Mouse (Mus musculus) adrenal gland, adult 10 weeks (tissue): ENCODE measurements around the gene Tmem102. TPM values are rescaled to one million over a fixed set of nuclear protein-coding genes. Genes with fewer than 3 reads are reported as not detected.

Source experiments
- polyA plus RNA-seq: library from polyadenylated mRNA; stranded (reverse); fragments of 350-450 nt; fragmentation: Illumina TruSeq; extraction: RNeasy Lipid Tissue Mini Kit (QIAGEN cat#74804); gene quantifications from one replicate; pipeline ENCODE4 v1.2.3, GENCODE M21; 2014; ENCODE audit warnings: low read depth, low replicate concordance

The Tmem102 gene
- not detected for polyA plus RNA-seq

GRCm38 (mm10) chr11:69804972-69805909 is at the start of gene Tmem102:
Gene Tmem102 (minus strand): TSS chr11:69805624.

GRCm38 (mm10) chr11:69846198-69846680 is 40.8 kb upstream of the Tmem102 start, which contains the start of gene Plscr3:
Gene Plscr3 (plus strand): TSS chr11:69846376.

GRCm38 (mm10) chr11:69837952-69838713 is 32.7 kb upstream of the Tmem102 start, which contains the start of gene Tmem256:
Gene Tmem256 (plus strand): TSS chr11:69838514.

DNA sequence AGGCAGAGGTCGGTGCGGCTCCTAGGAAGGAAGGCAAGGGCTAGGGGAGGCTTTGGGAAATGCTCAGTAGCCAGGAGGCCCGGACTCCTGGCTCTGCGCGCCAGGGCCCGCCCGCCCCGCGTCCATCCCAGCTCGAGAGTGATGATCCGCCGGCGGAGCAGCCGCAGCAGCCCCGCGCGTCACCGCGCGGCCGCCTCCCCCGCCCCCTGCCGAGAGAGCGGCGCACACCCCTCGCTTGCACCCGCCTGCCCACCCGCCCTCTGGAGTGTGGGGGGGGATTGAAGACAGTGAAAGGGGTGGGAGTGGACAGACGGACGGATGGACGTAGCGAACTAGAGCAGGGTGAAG is 32.2 kb upstream of the Tmem102 start, which contains the start of gene Nlgn2:
Gene Nlgn2, minus strand, starts transcription at position 181 of the 348 bp plus-strand sequence.

DNA sequence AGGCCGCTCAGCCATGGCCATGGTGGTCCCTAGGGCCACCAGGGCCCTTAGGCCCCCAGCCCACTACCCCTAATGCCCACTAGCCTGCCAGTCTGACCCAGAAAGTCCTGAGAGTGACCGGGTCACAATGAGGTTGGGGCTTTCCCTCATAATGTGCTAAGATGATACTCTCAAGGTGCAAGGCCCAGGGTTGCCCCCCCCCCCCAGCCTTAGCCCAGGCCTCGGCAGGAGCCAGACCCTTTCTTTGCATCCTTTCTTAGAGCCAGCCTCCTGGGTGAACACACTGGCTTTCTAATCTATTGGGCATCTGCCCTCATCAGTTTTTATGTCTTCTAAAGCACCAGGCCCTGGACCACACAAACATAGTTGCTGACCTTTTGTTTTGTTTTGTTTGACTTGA is 16.7 kb upstream of the Tmem102 start, which contains the start of gene Spem1:
Gene Spem1, minus strand, starts transcription at position 101 of the 400 bp plus-strand sequence.

DNA sequence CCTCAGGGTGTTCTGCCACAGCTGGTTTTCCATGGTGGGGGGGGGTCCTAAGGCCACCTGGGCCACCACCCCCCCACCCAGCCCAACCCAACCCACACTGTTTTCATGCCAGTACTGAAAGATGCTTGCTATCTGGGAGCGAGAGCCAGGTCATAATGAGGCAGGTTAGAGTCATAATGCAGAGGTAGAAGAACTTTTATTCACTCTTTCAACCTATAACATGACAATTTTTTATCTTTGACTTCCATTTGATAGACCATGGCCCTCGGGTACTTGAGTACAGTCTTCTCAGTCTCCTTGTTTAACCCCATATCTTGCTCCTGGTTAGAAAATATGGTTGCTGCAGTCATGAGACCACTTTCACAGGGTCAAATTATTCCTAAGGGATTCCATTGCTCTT is 12.9 kb upstream of the Tmem102 start, which contains the start of gene Spem2:
Gene Spem2, minus strand, starts transcription at position 101 of the 400 bp plus-strand sequence.

GRCm38 (mm10) chr11:69815155-69815554 is 9.7 kb upstream of the Tmem102 start, which contains the start of gene Gm39566:
Gene Gm39566 (minus strand): TSS chr11:69815298.

GRCm38 (mm10) chr11:69801379-69801977 is 3.9 kb downstream of the Tmem102 start, which contains the start of gene Fgf11:
Gene Fgf11 (minus strand): TSS chr11:69801857.

GRCm38 (mm10) chr11:69795168-69795982 is 10.0 kb downstream of the Tmem102 start, which contains the start of gene Chrnb1:
Gene Chrnb1 (minus strand): TSS chr11:69795943.

DNA sequence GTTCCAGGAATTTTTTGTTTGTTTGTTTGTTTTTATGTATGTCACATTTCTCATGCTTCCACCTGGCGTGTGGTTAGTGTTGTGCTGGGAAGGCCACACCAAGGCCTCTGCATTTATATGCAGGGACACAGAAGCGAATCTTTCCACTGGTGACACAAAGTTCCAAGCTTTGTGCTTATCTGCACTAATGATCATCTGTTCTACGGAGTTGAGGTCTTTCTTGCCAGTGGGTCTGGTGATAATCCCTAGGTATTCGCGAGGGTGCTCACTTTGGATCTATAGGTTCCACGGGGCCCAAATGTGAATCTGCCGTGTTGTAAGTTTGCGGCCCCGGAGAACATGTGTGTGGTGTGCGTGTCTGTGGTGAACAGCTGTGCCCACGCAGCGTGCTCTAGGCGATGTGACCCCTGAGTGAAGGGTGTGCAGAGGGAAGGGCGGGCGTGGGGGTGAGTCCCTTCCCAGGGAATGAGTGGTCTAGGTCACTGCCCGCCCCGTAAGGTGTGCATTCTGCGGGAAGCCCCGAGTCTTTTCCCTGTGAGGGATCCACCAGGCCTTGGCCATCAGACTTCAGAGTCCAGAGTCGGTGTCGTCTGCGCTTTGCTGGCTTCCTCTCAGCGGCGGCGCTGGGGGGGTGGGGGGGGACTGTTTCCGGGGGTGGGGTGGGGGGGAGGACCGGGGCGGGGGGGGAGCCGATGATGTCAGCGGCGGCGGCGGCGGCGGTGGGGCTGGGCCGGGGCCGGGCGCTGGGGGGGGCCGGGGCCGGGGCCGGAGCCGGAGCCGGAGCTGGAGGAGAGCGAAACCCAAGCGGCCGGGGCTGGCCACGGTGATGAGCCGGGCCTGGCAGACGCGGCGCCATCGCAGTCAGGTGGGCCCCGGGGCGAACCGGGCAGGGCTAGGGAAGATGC is 40.0 kb downstream of the Tmem102 start, which contains the start of gene Zbtb4:
Gene Zbtb4, plus strand, starts transcription at position 692 of the 905 bp plus-strand sequence.

DNA sequence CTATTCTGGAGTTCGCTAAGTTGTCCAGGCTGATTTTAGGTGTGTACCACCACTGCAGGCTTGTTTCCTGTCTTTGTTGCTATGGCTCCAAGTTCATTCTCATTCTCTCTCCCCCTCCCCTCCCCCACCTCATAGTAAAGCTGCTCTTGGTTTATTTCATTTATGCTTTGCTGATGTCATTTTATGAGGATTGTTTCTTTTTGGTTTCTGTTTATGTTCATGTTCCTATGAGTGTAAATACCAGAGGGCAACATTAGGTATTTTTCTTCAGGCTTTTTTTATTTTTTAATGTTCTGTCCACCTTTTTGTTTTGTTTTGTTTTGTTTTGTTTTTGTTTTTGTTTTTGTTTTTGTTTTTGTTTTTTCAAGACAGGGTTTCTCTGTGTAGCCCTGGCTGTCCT is 43.6 kb downstream of the Tmem102 start, which contains the start of gene Slc35g3:
Gene Slc35g3, minus strand, starts transcription at position 101 of the 400 bp plus-strand sequence.

DNA sequence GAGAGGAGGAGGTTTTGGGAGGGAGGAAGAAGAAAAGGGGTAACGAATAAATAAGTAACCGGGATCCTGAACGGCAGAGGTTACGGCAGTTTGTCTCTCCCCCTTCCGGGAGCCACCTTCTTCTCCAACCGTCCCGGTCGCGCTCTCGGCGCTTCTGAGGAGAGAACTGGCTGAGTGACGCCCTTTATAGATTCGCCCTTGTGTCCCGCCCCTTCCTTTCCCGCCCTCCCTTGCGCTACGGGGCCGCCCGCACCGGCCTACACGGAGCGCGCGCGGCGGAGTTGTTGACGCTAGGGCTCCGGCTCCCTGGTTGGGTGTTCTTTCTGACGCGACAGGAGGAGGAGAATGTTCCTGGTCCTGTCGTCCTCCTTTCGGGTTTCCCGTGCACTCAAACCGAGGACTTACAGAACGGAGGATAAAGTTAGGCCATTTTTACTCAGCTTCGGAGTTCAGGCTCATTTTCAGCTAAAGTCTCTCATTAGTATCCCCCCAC is 46.9 kb downstream of the Tmem102 start, which contains the start of gene Polr2a:
Gene Polr2a, minus strand, starts transcription at position 160 of the 493 bp plus-strand sequence.

Other genes with a start within 250 kb of the Tmem102 start
- gene Efnb3, start 245.4 kb downstream of the Tmem102 start, polyA plus RNA-seq, result 0.29 TPM
- 1.6 TPM for gene Wrap53, start 225.4 kb downstream of the Tmem102 start, polyA plus RNA-seq
- 8.5 TPM for gene Trp53, start 225.3 kb downstream of the Tmem102 start, polyA plus RNA-seq
- gene Atp1b2, start 199.7 kb downstream of the Tmem102 start, polyA plus RNA-seq, result 31.6 TPM
- gene Shbg, start 187.7 kb downstream of the Tmem102 start, polyA plus RNA-seq, result not detected
- 2.8 TPM for gene Sat2, start 183.6 kb downstream of the Tmem102 start, polyA plus RNA-seq
- gene Fxr2, start 172.6 kb downstream of the Tmem102 start, polyA plus RNA-seq, result 14.5 TPM
- not detected for gene Sox15, start 150.3 kb downstream of the Tmem102 start, polyA plus RNA-seq
- gene Mpdu1, start 143.0 kb downstream of the Tmem102 start, polyA plus RNA-seq, result 23.0 TPM
- 4.0 TPM for gene Cd68, start 139.5 kb downstream of the Tmem102 start, polyA plus RNA-seq
- 617 TPM for gene Eif4a1, start 133.2 kb downstream of the Tmem102 start, polyA plus RNA-seq
- 56.8 TPM for gene Senp3, start 123.5 kb downstream of the Tmem102 start, polyA plus RNA-seq
- gene Tnfsf13, start 119.8 kb downstream of the Tmem102 start, polyA plus RNA-seq, result 8.3 TPM
- gene Tnfsf12, start 109.8 kb downstream of the Tmem102 start, polyA plus RNA-seq, result 2.2 TPM
- gene Tnfsfm13, start 109.5 kb downstream of the Tmem102 start, polyA plus RNA-seq, result 1.6 TPM
- gene Polr2a, start 47.0 kb downstream of the Tmem102 start, polyA plus RNA-seq, result 37.7 TPM
- not detected for gene Slc35g3, start 43.7 kb downstream of the Tmem102 start, polyA plus RNA-seq
- gene Zbtb4, start 39.7 kb downstream of the Tmem102 start, polyA plus RNA-seq, result 35.4 TPM
- gene Chrnb1, start 9.7 kb downstream of the Tmem102 start, polyA plus RNA-seq, result 1.3 TPM
- 5.0 TPM for gene Fgf11, start 3.8 kb downstream of the Tmem102 start, polyA plus RNA-seq
- not detected for gene Gm39566, start 9.7 kb upstream of the Tmem102 start, polyA plus RNA-seq
- not detected for gene Spem2, start 12.8 kb upstream of the Tmem102 start, polyA plus RNA-seq
- gene Spem1, start 16.6 kb upstream of the Tmem102 start, polyA plus RNA-seq, result not detected
- gene Nlgn2, start 32.2 kb upstream of the Tmem102 start, polyA plus RNA-seq, result 1.5 TPM
- gene Tmem256, start 32.9 kb upstream of the Tmem102 start, polyA plus RNA-seq, result 24.3 TPM
- 1.6 TPM for gene Plscr3, start 40.8 kb upstream of the Tmem102 start, polyA plus RNA-seq
- gene Tnk1, start 53.1 kb upstream of the Tmem102 start, polyA plus RNA-seq, result not detected
- gene Tmem95, start 72.4 kb upstream of the Tmem102 start, polyA plus RNA-seq, result not detected
- 2.4 TPM for gene Kctd11, start 75.8 kb upstream of the Tmem102 start, polyA plus RNA-seq
- not detected for gene Acap1, start 89.9 kb upstream of the Tmem102 start, polyA plus RNA-seq
- gene 2810408A11Rik, start 95.4 kb upstream of the Tmem102 start, polyA plus RNA-seq, result not detected
- gene Neurl4, start 95.4 kb upstream of the Tmem102 start, polyA plus RNA-seq, result 3.1 TPM
- 22.9 TPM for gene Gps2, start 108.3 kb upstream of the Tmem102 start, polyA plus RNA-seq
- 242 TPM for gene Eif5a, start 116.3 kb upstream of the Tmem102 start, polyA plus RNA-seq
- 1.4 TPM for gene Ybx2, start 130.2 kb upstream of the Tmem102 start, polyA plus RNA-seq
- 2.4 TPM for gene Slc2a4, start 142.6 kb upstream of the Tmem102 start, polyA plus RNA-seq
- not detected for gene Cldn7, start 159.2 kb upstream of the Tmem102 start, polyA plus RNA-seq
- gene Ctdnep1, start 175.5 kb upstream of the Tmem102 start, polyA plus RNA-seq, result 46.8 TPM
- gene Elp5, start 176.9 kb upstream of the Tmem102 start, polyA plus RNA-seq, result 17.4 TPM
- gene Gabarap, start 185.5 kb upstream of the Tmem102 start, polyA plus RNA-seq, result 525 TPM
- 20.2 TPM for gene Phf23, start 190.2 kb upstream of the Tmem102 start, polyA plus RNA-seq
- 0.76 TPM for gene Dvl2, start 195.0 kb upstream of the Tmem102 start, polyA plus RNA-seq
- 27.3 TPM for gene Acadvl, start 209.8 kb upstream of the Tmem102 start, polyA plus RNA-seq
- 1.6 TPM for gene Dlg4, start 211.3 kb upstream of the Tmem102 start, polyA plus RNA-seq
- gene Asgr1, start 248.5 kb upstream of the Tmem102 start, polyA plus RNA-seq, result not detected